8 mouse cellular contexts compared by ENCODE assay signal in the genomic region with DNA sequence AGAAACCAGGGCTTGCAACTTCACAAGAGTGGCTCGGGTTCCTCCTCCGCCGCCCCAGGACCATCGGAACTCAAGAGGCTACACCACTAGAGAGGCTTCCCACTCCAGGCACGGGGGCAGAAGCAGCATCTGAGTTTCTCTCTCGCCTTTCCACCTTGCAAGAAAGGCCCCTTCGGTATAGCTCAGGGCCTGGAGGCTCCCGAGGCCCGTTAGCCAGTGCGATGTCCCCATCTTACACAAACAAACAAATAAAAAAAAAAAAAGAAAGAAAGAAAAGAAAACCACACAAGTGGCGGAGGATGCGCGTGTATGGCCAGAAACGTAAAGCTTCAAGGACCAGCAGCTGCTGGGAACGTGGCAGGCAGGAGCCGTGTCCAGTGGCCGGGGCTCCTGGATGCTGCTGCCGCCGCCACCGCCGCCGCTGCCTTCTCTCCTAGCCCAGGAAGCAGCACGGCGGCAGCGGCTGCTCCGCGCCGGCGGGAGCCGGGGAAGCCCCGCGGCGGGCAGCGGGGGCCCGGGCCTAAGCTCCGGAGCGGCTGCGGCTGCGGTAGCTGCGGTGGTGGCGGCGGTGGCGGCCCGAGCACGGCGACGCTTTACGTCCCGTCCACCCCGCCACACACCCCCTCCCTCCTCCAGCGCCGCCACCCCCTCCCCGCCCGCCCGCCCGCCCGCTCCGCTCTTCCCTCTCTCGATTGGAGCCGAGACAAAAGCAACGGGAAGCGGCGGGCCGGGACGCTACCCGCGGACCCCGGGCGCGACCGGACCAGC. TPM values are rescaled to one million over a fixed set of nuclear protein-coding genes. Genes with fewer than 3 reads are reported as not detected.
A peak's percentile ranks its signal among the peaks of the same experiment; 100 is the strongest.
DNase-seq lines count a peak whose midpoint lies in the region; ATAC-seq and TF ChIP-seq lines count a peak whose summit lies in the region.

No protein-coding gene starts in this region.

- H3K27ac ChIP-seq in liver, embryonic 14.5 days = peak overlapping the region; percentile 87
- H3K27ac ChIP-seq in stomach, embryonic 16.5 days (ENCODE audit: low read length) = peak overlapping the region; percentile 98

- peak overlapping the region; percentile 96 for H3K9ac ChIP-seq in liver, embryonic 14.5 days (replicated peaks)
- H3K9ac ChIP-seq in stomach, embryonic 16.5 days (ENCODE audit: low read length) = peak overlapping the region; percentile 98

- WGBS in liver, embryonic 14.5 days (ENCODE audit: insufficient replicate concordance) = under 1% methylated on average over 45 of the region's 71 CpGs
- WGBS in stomach, embryonic 16.5 days = under 1% methylated on average over 51 of the region's 71 CpGs

- peak overlapping the region; percentile 81 for H3K4me2 ChIP-seq in liver, embryonic 14.5 days (ENCODE audit: low read depth)
- peak overlapping the region; percentile 74 for H3K4me2 ChIP-seq in stomach, embryonic 16.5 days (ENCODE audit: low read depth, low read length)

- no peaks in the 10 kb centered on the region for H3K27me3 ChIP-seq in liver, embryonic 14.5 days (ENCODE audit: control insufficient read depth, insufficient read depth, low read length)
- no peaks in the 10 kb centered on the region for H3K27me3 ChIP-seq in stomach, embryonic 16.5 days (ENCODE audit: control insufficient read depth, insufficient read depth, low read length)

- peak; percentile 85 for DNase-seq in A20 (ENCODE audit: low read depth, low spot score)
- DNase-seq in adrenal gland, adult 18-20 months (ENCODE audit: low spot score in 2 of 2) = peak; percentile 46 to 54
- DNase-seq in embryo, embryonic 9.5 days (ENCODE audit: extremely low spot score) = peak; percentile 59
- DNase-seq in heart, adult 9 months (ENCODE audit: low spot score in 2 of 2) = peak; percentile 11 to 19
- DNase-seq in kidney, adult 9 months = peak; percentile 33
- DNase-seq in liver, embryonic 14.5 days (ENCODE audit: low read depth in 3 of 3, low spot score in 3 of 3) = peak; percentile 22 to 31 (median 22)
- DNase-seq in neural tube, embryonic 10.5 days (ENCODE audit: extremely low spot score, low spot score) = peak; percentile 63

- peak overlapping the region; percentile 76 to 78 for H3K4me3 ChIP-seq in liver, embryonic 14.5 days (ENCODE audit: insufficient read depth in 1 of 2, low read depth in 2 of 2, low read length in 2 of 2)
- H3K4me3 ChIP-seq in stomach, embryonic 16.5 days (replicated peaks; ENCODE audit: low read length) = peak overlapping the region; percentile 97

- no peaks in the 10 kb centered on the region for H3K36me3 ChIP-seq in liver, embryonic 14.5 days (replicated peaks; ENCODE audit: control insufficient read depth, insufficient read depth, low read depth)
- no peaks in the 10 kb centered on the region for H3K36me3 ChIP-seq in stomach, embryonic 16.5 days (ENCODE audit: control insufficient read depth, insufficient read depth, low read length)

- no peak for TF ChIP-seq EP300 in liver, embryonic 14.5 days (IDR thresholded peaks at IDR 0.05; ENCODE audit: low read depth)

- H3K9me3 ChIP-seq in liver, embryonic 14.5 days (ENCODE audit: control insufficient read depth, low read length) = no peaks in the 10 kb centered on the region
- H3K9me3 ChIP-seq in stomach, embryonic 16.5 days (replicated peaks; ENCODE audit: control insufficient read depth, low read length) = no peaks in the 10 kb centered on the region

- peak; percentile 75 for ATAC-seq in liver, embryonic 14.5 days (ENCODE audit: insufficient read depth)
- ATAC-seq in stomach, embryonic 16.5 days (ENCODE audit: insufficient read depth, low FRiP score) = peak; percentile 72

- H3K4me1 ChIP-seq in liver, embryonic 14.5 days (replicated peaks; ENCODE audit: control insufficient read depth in 2 of 2, insufficient read depth in 2 of 2, low read length in 1 of 2) = peaks cover 3 to 11% of the 10 kb centered on the region in 2 experiments
- H3K4me1 ChIP-seq in stomach, embryonic 16.5 days (ENCODE audit: control insufficient read depth, insufficient read depth, low read length) = no peaks in the 10 kb centered on the region

- no peak for TF ChIP-seq CTCF in liver, embryonic 14.5 days (IDR thresholded peaks at IDR 0.05; ENCODE audit: low read depth)

RNA-seq across cellular contexts. Expression of a gene that starts 0.5 kb away (rescaled TPM):
- total RNA-seq in adrenal gland, adult 18-20 months (2021) = 10 to 100 TPM; 64.5 to 73.8 TPM
- 15.8 and 23.2 TPM in 2 replicates for polyA plus RNA-seq in liver, embryonic 14.5 days (2012; rRNA removed)
- polyA plus RNA-seq in liver, embryonic 14.5 days (2014; fragmentation: Nextera tagmentation; extraction: Ambion mirVana) = 38.0 and 39.9 TPM in 2 replicates
- 82.3 and 83.5 TPM in 2 replicates for polyA plus RNA-seq in stomach, embryonic 16.5 days (2015; fragmentation: Nextera tagmentation; extraction: Ambion mirVana)

Comparison
In these comparisons a context has a peak if more than half of its experiments do, and no peak if none do; other contexts are left out.
1. Peak in every context shown above with its lines: DNase-seq, ATAC-seq, H3K4me3 ChIP-seq and H3K27ac ChIP-seq.
2. DNase-seq: peak in every context shown above with its lines; median percentile 85 in A20; 63 in neural tube, embryonic 10.5 days; 59 in embryo, embryonic 9.5 days; 50 in adrenal gland, adult 18-20 months; 33 in kidney, adult 9 months; 22 in liver, embryonic 14.5 days; 15 in heart, adult 9 months.